Comparison of ENCODE assay signal across 27 mouse cellular contexts in the genomic region with DNA sequence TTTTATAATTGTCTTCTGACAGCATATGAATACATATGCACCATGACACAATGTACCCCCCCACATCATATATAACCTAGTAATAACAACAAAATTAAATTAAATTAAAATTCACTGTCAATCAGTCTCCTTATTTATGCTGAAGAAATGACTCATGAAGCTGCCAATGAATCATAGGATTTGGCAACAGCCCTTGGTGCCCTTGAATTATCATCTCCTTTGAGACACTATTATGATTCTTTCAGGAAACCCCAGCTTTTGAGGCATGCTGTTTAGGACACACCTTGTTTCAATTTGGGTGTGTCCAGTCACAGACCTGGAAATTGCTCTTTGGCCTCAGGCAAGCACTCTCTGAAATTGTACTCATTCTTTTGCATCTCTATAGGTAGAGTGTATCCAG.
"Had no signal": no experiment of that assay in that cellular context is flagged by ENCODE, and none has a peak within 500 bp of the region (broad histone marks: within the 10 kb centered on the region; RNA-seq: fewer than 3 reads in every experiment).

No protein-coding gene starts in this region.

- H3K36me3 ChIP-seq: heart, embryonic 13.5 days; heart, embryonic 15.5 days; hindbrain, embryonic 13.5 days; hindbrain, embryonic 15.5 days; kidney, embryonic 15.5 days; limb, embryonic 10.5 days; limb, embryonic 12.5 days had no signal

- DNase-seq: gastrocnemius, postnatal 14 days; gastrocnemius, postnatal 36 days; heart, adult 11 months; heart, adult 2 months; heart, postnatal 14 days; heart, postnatal 36 days; kidney, adult 11 months; kidney, adult 2 months; kidney, adult 9 months; kidney, postnatal 14 days; kidney, postnatal 36 days; layer of hippocampus, adult 9-11 months; liver had no signal

- H3K4me1 ChIP-seq: heart, embryonic 13.5 days; heart, embryonic 15.5 days; hindbrain, embryonic 13.5 days; hindbrain, embryonic 15.5 days; kidney, embryonic 15.5 days; limb, embryonic 10.5 days; limb, embryonic 12.5 days had no signal

- H3K27me3 ChIP-seq: heart, embryonic 13.5 days; heart, embryonic 15.5 days; hindbrain, embryonic 13.5 days; hindbrain, embryonic 15.5 days; kidney, embryonic 15.5 days; limb, embryonic 12.5 days had no signal

- H3K27ac ChIP-seq: heart, adult 2 months; heart, embryonic 13.5 days; heart, embryonic 15.5 days; hindbrain, embryonic 13.5 days; hindbrain, embryonic 15.5 days; hindbrain, postnatal 0 days; kidney, embryonic 15.5 days; kidney, postnatal 0 days; left cerebral cortex, adult 2 months; limb, embryonic 10.5 days; limb, embryonic 12.5 days; liver, embryonic 14.5 days had no signal

- H3K4me3 ChIP-seq: heart, adult 2 months; heart, embryonic 13.5 days; heart, embryonic 15.5 days; hindbrain, embryonic 13.5 days; hindbrain, embryonic 15.5 days; kidney, embryonic 15.5 days; left cerebral cortex, adult 2 months; limb, embryonic 10.5 days; limb, embryonic 12.5 days had no signal

- H3K9me3 ChIP-seq: heart, embryonic 13.5 days; heart, embryonic 15.5 days; hindbrain, embryonic 13.5 days; hindbrain, embryonic 15.5 days; kidney, embryonic 15.5 days; limb, embryonic 10.5 days; limb, embryonic 12.5 days had no signal

- H3K4me2 ChIP-seq: heart, embryonic 11.5 days; heart, embryonic 13.5 days; heart, embryonic 15.5 days; hindbrain, embryonic 13.5 days; hindbrain, embryonic 15.5 days; kidney, embryonic 15.5 days; limb, embryonic 12.5 days; liver, embryonic 11.5 days had no signal

- ATAC-seq: hindbrain, postnatal 0 days; intestine, embryonic 16.5 days had no signal

- H3K9ac ChIP-seq: heart, embryonic 13.5 days; heart, embryonic 15.5 days; hindbrain, embryonic 13.5 days; hindbrain, embryonic 15.5 days; kidney, embryonic 15.5 days; limb, embryonic 12.5 days; liver, embryonic 14.5 days had no signal
